Mouse (Mus musculus): Measurements from ENCODE around the gene Ptk7. TPM values are rescaled to one million over a fixed set of nuclear protein-coding genes. Genes with fewer than 3 reads are reported as not detected.

Ptk7 gene
- polyA plus RNA-seq, 1 experiment = 0.04 TPM

DNA sequence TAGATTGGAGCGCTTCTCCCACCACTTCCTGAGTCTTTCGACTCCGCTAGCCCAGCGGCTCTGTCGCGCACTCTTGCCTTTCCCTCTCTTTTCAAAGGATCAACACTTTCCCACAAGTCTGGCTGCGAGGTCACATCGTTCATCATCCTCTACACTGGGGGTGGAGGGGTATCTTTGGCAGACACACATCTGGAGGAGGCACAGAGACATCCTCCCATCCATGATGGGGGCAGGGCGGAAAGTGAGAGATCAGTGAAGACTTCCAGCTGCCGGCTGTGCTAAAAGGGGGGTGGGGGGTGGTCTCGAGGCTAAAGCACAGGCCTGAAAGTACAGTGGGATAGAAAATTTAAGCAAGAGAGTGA lies 72.7 kb downstream of the Ptk7 start:
- H3K4me3 ChIP-seq (replicated peaks) = peak overlapping the region; percentile 93
- peaks cover 7% of the 10 kb centered on the region for H3K27me3 ChIP-seq (ENCODE audit: control insufficient read depth)
- peaks cover 47% of the 10 kb centered on the region for H3K4me1 ChIP-seq (ENCODE audit: control insufficient read depth)
- H3K36me3 ChIP-seq (ENCODE audit: control insufficient read depth) = peaks cover 17% of the 10 kb centered on the region
- no peak for TF ChIP-seq TAL1 (IDR thresholded peaks at IDR 0.05; ENCODE audit: low read length)
- no peak for TF ChIP-seq GATA1 (IDR thresholded peaks at IDR 0.05; ENCODE audit: low read length)
- H3K9me3 ChIP-seq (ENCODE audit: control insufficient read depth, low read length) = no peaks in the 10 kb centered on the region

GRCm38 (mm10) chr17:46555673-46556583 lies 73.4 kb downstream of the Ptk7 start, which contains the start of gene Srf:
Srf (minus strand) TSS chr17:46556175.
- Histone ChIP-seq H3K36me3 (ENCODE audit: control insufficient read depth) (peaks cover 23% of the 10 kb centered on the region), H3K4me1 (ENCODE audit: control insufficient read depth) (peaks cover 47% of the 10 kb centered on the region), H3K9me3 (ENCODE audit: control insufficient read depth, low read length) (no peaks in the 10 kb centered on the region), H3K27me3 (ENCODE audit: control insufficient read depth) (peaks cover 7% of the 10 kb centered on the region), H3K4me3 (replicated peaks) (peak within 1 kb of the TSS; percentile 93)
- TF ChIP-seq GATA1 (IDR thresholded peaks at IDR 0.05; ENCODE audit: low read length) (no peak), TAL1 (IDR thresholded peaks at IDR 0.05; ENCODE audit: low read length) (no peak)

- Histone ChIP-seq H3K9me3 (ENCODE audit: control insufficient read depth, low read length) (no peaks in the 10 kb centered on the region), H3K27me3 (ENCODE audit: control insufficient read depth) (peaks cover 7% of the 10 kb centered on the region), H3K4me1 (ENCODE audit: control insufficient read depth) (peaks cover 47% of the 10 kb centered on the region), H3K4me3 (replicated peaks) (peak overlapping the region; percentile 93), H3K36me3 (ENCODE audit: control insufficient read depth) (peaks cover 31% of the 10 kb centered on the region)
- no peak for TF ChIP-seq GATA1 (IDR thresholded peaks at IDR 0.05; ENCODE audit: low read length)
- TF ChIP-seq TAL1 (IDR thresholded peaks at IDR 0.05; ENCODE audit: low read length) = no peak
Observed at GRCm38 (mm10) chr17:46554977-46555672, 74.2 kb downstream of the Ptk7 start.

- peaks cover 47% of the 10 kb centered on the region for H3K4me1 ChIP-seq (ENCODE audit: control insufficient read depth)
- H3K27me3 ChIP-seq (ENCODE audit: control insufficient read depth) = peaks cover 7% of the 10 kb centered on the region
- H3K4me3 ChIP-seq (replicated peaks) = peak overlapping the region; percentile 93
- H3K36me3 ChIP-seq (ENCODE audit: control insufficient read depth) = peaks cover 36% of the 10 kb centered on the region
- no peaks in the 10 kb centered on the region for H3K9me3 ChIP-seq (ENCODE audit: control insufficient read depth, low read length)
- TF ChIP-seq GATA1 (IDR thresholded peaks at IDR 0.05; ENCODE audit: low read length) = no peak
- no peak for TF ChIP-seq TAL1 (IDR thresholded peaks at IDR 0.05; ENCODE audit: low read length)
Observed at GRCm38 (mm10) chr17:46554646-46554976, 74.7 kb downstream of the Ptk7 start.

GRCm38 (mm10) chr17:46553926-46554325 lies 75.4 kb downstream of the Ptk7 start:
- TF ChIP-seq TAL1 (IDR thresholded peaks at IDR 0.05; ENCODE audit: low read length) (no peak), GATA1 (IDR thresholded peaks at IDR 0.05; ENCODE audit: low read length) (no peak)
- Histone ChIP-seq H3K27me3 (ENCODE audit: control insufficient read depth) (peaks cover 7% of the 10 kb centered on the region), H3K36me3 (ENCODE audit: control insufficient read depth) (peaks cover 43% of the 10 kb centered on the region), H3K4me3 (replicated peaks) (peak overlapping the region; percentile 93), H3K4me1 (ENCODE audit: control insufficient read depth) (peaks cover 48% of the 10 kb centered on the region), H3K9me3 (ENCODE audit: control insufficient read depth, low read length) (no peaks in the 10 kb centered on the region)

DNA sequence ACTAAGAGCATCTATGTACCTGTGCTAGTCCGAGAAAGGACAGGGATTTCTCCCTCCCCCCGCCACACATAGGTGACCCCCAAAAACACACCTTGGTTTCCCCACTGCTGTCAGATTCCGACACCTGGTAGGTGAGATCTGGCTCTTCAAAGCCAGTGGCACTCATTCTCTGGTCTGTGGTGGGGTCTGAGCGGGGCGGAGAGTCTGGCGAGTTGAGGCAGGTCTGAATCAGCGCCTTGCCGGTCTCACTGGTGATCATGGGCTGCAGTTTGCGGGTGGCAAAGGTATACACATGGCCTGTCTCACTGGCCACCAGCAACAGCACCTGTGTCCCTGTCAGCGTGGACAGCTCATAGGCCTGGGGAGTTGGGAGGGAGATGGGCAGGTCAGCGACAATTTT lies 75.8 kb downstream of the Ptk7 start:
- Histone ChIP-seq H3K36me3 (ENCODE audit: control insufficient read depth) (peaks cover 48% of the 10 kb centered on the region), H3K9me3 (ENCODE audit: control insufficient read depth, low read length) (no peaks in the 10 kb centered on the region), H3K4me3 (replicated peaks) (peak overlapping the region; percentile 45), H3K27me3 (ENCODE audit: control insufficient read depth) (peaks cover 7% of the 10 kb centered on the region), H3K4me1 (ENCODE audit: control insufficient read depth) (peaks cover 48% of the 10 kb centered on the region)
- no peak for TF ChIP-seq TAL1 (IDR thresholded peaks at IDR 0.05; ENCODE audit: low read length)
- TF ChIP-seq GATA1 (IDR thresholded peaks at IDR 0.05; ENCODE audit: low read length) = no peak

GRCm38 (mm10) chr17:46552841-46553423 lies 76.4 kb downstream of the Ptk7 start:
- Histone ChIP-seq H3K36me3 (ENCODE audit: control insufficient read depth) (peaks cover 50% of the 10 kb centered on the region), H3K4me1 (ENCODE audit: control insufficient read depth) (peaks cover 48% of the 10 kb centered on the region), H3K9me3 (ENCODE audit: control insufficient read depth, low read length) (no peaks in the 10 kb centered on the region), H3K4me3 (replicated peaks) (peak overlapping the region; percentile 45), H3K27me3 (ENCODE audit: control insufficient read depth) (peaks cover 7% of the 10 kb centered on the region)
- TF ChIP-seq GATA1 (IDR thresholded peaks at IDR 0.05; ENCODE audit: low read length) (no peak), TAL1 (IDR thresholded peaks at IDR 0.05; ENCODE audit: low read length) (no peak)

GRCm38 (mm10) chr17:46552151-46552550 lies 77.2 kb downstream of the Ptk7 start:
- peaks cover 42% of the 10 kb centered on the region for H3K4me1 ChIP-seq (ENCODE audit: control insufficient read depth)
- H3K36me3 ChIP-seq (ENCODE audit: control insufficient read depth) = peaks cover 50% of the 10 kb centered on the region
- no peak overlapping the region for H3K4me3 ChIP-seq (replicated peaks)
- peaks cover 11% of the 10 kb centered on the region for H3K27me3 ChIP-seq (ENCODE audit: control insufficient read depth)
- TF ChIP-seq GATA1 (IDR thresholded peaks at IDR 0.05; ENCODE audit: low read length) (no peak), TAL1 (IDR thresholded peaks at IDR 0.05; ENCODE audit: low read length) (no peak)
- no peaks in the 10 kb centered on the region for H3K9me3 ChIP-seq (ENCODE audit: control insufficient read depth, low read length)

DNA sequence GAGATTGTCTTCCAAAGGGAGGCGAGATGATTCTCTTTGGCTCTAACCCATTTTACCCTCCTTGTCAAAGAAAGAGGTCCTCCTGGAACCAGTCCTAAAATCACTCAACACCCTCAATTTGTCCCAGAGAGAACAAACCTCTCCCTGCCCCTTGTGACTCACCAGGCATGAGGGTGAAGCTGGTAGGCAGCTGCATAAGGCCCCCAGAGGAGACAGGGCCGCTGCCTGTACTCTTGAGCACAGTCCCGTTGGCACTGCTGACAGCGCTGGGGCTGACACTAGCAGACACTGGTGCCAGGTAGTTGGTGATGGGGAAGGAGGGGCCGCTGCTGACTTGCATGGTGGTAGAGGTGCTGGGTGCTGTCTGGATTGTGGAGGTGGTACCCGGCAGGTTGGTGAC lies 77.9 kb downstream of the Ptk7 start:
- TF ChIP-seq GATA1 (IDR thresholded peaks at IDR 0.05; ENCODE audit: low read length) (no peak), TAL1 (IDR thresholded peaks at IDR 0.05; ENCODE audit: low read length) (no peak)
- Histone ChIP-seq H3K4me1 (ENCODE audit: control insufficient read depth) (peaks cover 35% of the 10 kb centered on the region), H3K27me3 (ENCODE audit: control insufficient read depth) (peaks cover 19% of the 10 kb centered on the region), H3K9me3 (ENCODE audit: control insufficient read depth, low read length) (no peaks in the 10 kb centered on the region), H3K4me3 (replicated peaks) (no peak overlapping the region), H3K36me3 (ENCODE audit: control insufficient read depth) (peaks cover 50% of the 10 kb centered on the region)

Data from erythroblast, embryonic 14.5 days (primary cell).